Mouse (Mus musculus): ENCODE results near the gene Samd3. TPM values are rescaled to one million over a fixed set of nuclear protein-coding genes. Genes with fewer than 3 reads are reported as not detected.

Gene Samd3
- total and polyA plus RNA-seq, 3 experiments, result 0.31 TPM; not detected in 2

GRCm38 (mm10) chr10:26243203-26243602 is 13.7 kb downstream of the Samd3 start:
- H3K79me2 ChIP-seq (replicated peaks; ENCODE audit: control insufficient read depth, insufficient read depth, low read length), result no peaks in the 10 kb centered on the region
- no peak for DNase-seq
- no peak for TF ChIP-seq EP300 (IDR thresholded peaks at IDR 0.05; ENCODE audit: insufficient read depth, low read depth, low read length)
- no peak for TF ChIP-seq CTCF (IDR thresholded peaks at IDR 0.05)
- TF ChIP-seq POLR2A (IDR thresholded peaks at IDR 0.05; ENCODE audit: insufficient read depth, low read depth, low read length), result no peak
- no peak overlapping the region for H3K9ac ChIP-seq (ENCODE audit: low read depth, low read length)
- WGBS, result 80% methylated on average over 3 of the region's 3 CpGs
- intact Hi-C loops (cut with DNase I), result no loop called here
- no peaks in the 10 kb centered on the region for H3K36me3 ChIP-seq (ENCODE audit: control insufficient read depth, insufficient read depth, low read length)
- no peak overlapping the region for H3K27ac ChIP-seq
- H3K4me3 ChIP-seq, result no peak overlapping the region
- H3K27me3 ChIP-seq (ENCODE audit: control insufficient read depth, insufficient read depth, low read length), result no peaks in the 10 kb centered on the region
- H3K4me1 ChIP-seq (ENCODE audit: control insufficient read depth, insufficient read depth, low read length), result no peaks in the 10 kb centered on the region

GRCm38 (mm10) chr10:26244466-26244865 is 15.0 kb downstream of the Samd3 start:
- Histone ChIP-seq H3K36me3 (ENCODE audit: control insufficient read depth, insufficient read depth, low read length) (no peaks in the 10 kb centered on the region), H3K27ac (no peak overlapping the region), H3K9ac (ENCODE audit: low read depth, low read length) (no peak overlapping the region), H3K79me2 (replicated peaks; ENCODE audit: control insufficient read depth, insufficient read depth, low read length) (no peaks in the 10 kb centered on the region), H3K4me1 (ENCODE audit: control insufficient read depth, insufficient read depth, low read length) (no peaks in the 10 kb centered on the region), H3K4me3 (no peak overlapping the region), H3K27me3 (ENCODE audit: control insufficient read depth, insufficient read depth, low read length) (no peaks in the 10 kb centered on the region)
- TF ChIP-seq CTCF (IDR thresholded peaks at IDR 0.05) (no peak), EP300 (IDR thresholded peaks at IDR 0.05; ENCODE audit: insufficient read depth, low read depth, low read length) (no peak), POLR2A (IDR thresholded peaks at IDR 0.05; ENCODE audit: insufficient read depth, low read depth, low read length) (no peak)
- no peak for DNase-seq
- intact Hi-C loops (cut with DNase I), result no loop called here
- WGBS, result 85% methylated on average over 6 of the region's 6 CpGs

- Histone ChIP-seq H3K9ac (ENCODE audit: low read depth, low read length) (no peak overlapping the region), H3K4me3 (no peak overlapping the region), H3K79me2 (replicated peaks; ENCODE audit: control insufficient read depth, insufficient read depth, low read length) (no peaks in the 10 kb centered on the region), H3K27ac (no peak overlapping the region), H3K27me3 (ENCODE audit: control insufficient read depth, insufficient read depth, low read length) (no peaks in the 10 kb centered on the region), H3K4me1 (ENCODE audit: control insufficient read depth, insufficient read depth, low read length) (no peaks in the 10 kb centered on the region), H3K36me3 (ENCODE audit: control insufficient read depth, insufficient read depth, low read length) (no peaks in the 10 kb centered on the region)
- intact Hi-C loops (cut with DNase I), result no loop called here
- 68% methylated on average over 7 of the region's 7 CpGs for WGBS
- DNase-seq, result no peak
- TF ChIP-seq POLR2A (IDR thresholded peaks at IDR 0.05; ENCODE audit: insufficient read depth, low read depth, low read length) (no peak), EP300 (IDR thresholded peaks at IDR 0.05; ENCODE audit: insufficient read depth, low read depth, low read length) (no peak), CTCF (IDR thresholded peaks at IDR 0.05) (no peak)
Observed at GRCm38 (mm10) chr10:26249426-26250165, 20.1 kb downstream of the Samd3 start.

- H3K9ac ChIP-seq (ENCODE audit: low read depth, low read length), result no peak overlapping the region
- DNase-seq, result no peak
- no peaks in the 10 kb centered on the region for H3K79me2 ChIP-seq (replicated peaks; ENCODE audit: control insufficient read depth, insufficient read depth, low read length)
- no peak overlapping the region for H3K4me3 ChIP-seq
- TF ChIP-seq EP300 (IDR thresholded peaks at IDR 0.05; ENCODE audit: insufficient read depth, low read depth, low read length) (no peak), POLR2A (IDR thresholded peaks at IDR 0.05; ENCODE audit: insufficient read depth, low read depth, low read length) (no peak), CTCF (IDR thresholded peaks at IDR 0.05) (no peak)
- WGBS, result 35% methylated on average over 4 of the region's 4 CpGs
- no peaks in the 10 kb centered on the region for H3K36me3 ChIP-seq (ENCODE audit: control insufficient read depth, insufficient read depth, low read length)
- H3K27ac ChIP-seq, result no peak overlapping the region
- no peaks in the 10 kb centered on the region for H3K4me1 ChIP-seq (ENCODE audit: control insufficient read depth, insufficient read depth, low read length)
- intact Hi-C loops (cut with DNase I), result no loop called here
- no peaks in the 10 kb centered on the region for H3K27me3 ChIP-seq (ENCODE audit: control insufficient read depth, insufficient read depth, low read length)
Observed at GRCm38 (mm10) chr10:26259908-26260307, 30.4 kb downstream of the Samd3 start.

GRCm38 (mm10) chr10:26263744-26264459 is 34.4 kb downstream of the Samd3 start:
- no peak for DNase-seq
- Histone ChIP-seq H3K27ac (no peak overlapping the region), H3K4me3 (no peak overlapping the region), H3K36me3 (ENCODE audit: control insufficient read depth, insufficient read depth, low read length) (no peaks in the 10 kb centered on the region), H3K9ac (ENCODE audit: low read depth, low read length) (no peak overlapping the region), H3K4me1 (ENCODE audit: control insufficient read depth, insufficient read depth, low read length) (no peaks in the 10 kb centered on the region), H3K79me2 (replicated peaks; ENCODE audit: control insufficient read depth, insufficient read depth, low read length) (no peaks in the 10 kb centered on the region), H3K27me3 (ENCODE audit: control insufficient read depth, insufficient read depth, low read length) (no peaks in the 10 kb centered on the region)
- TF ChIP-seq EP300 (IDR thresholded peaks at IDR 0.05; ENCODE audit: insufficient read depth, low read depth, low read length) (no peak), CTCF (IDR thresholded peaks at IDR 0.05) (no peak), POLR2A (IDR thresholded peaks at IDR 0.05; ENCODE audit: insufficient read depth, low read depth, low read length) (no peak)
- WGBS, result 70% methylated on average over 3 of the region's 3 CpGs
- intact Hi-C loops (cut with DNase I), result no loop called here

- no peaks in the 10 kb centered on the region for H3K79me2 ChIP-seq (replicated peaks; ENCODE audit: control insufficient read depth, insufficient read depth, low read length)
- no peak for DNase-seq
- H3K36me3 ChIP-seq (ENCODE audit: control insufficient read depth, insufficient read depth, low read length), result no peaks in the 10 kb centered on the region
- intact Hi-C loops (cut with DNase I), result no loop called here
- no peaks in the 10 kb centered on the region for H3K4me1 ChIP-seq (ENCODE audit: control insufficient read depth, insufficient read depth, low read length)
- no peak overlapping the region for H3K4me3 ChIP-seq
- no peaks in the 10 kb centered on the region for H3K27me3 ChIP-seq (ENCODE audit: control insufficient read depth, insufficient read depth, low read length)
- WGBS, result 93% methylated on average over 6 of the region's 6 CpGs
- H3K27ac ChIP-seq, result no peak overlapping the region
- no peak for TF ChIP-seq POLR2A (IDR thresholded peaks at IDR 0.05; ENCODE audit: insufficient read depth, low read depth, low read length)
- no peak for TF ChIP-seq EP300 (IDR thresholded peaks at IDR 0.05; ENCODE audit: insufficient read depth, low read depth, low read length)
- no peak for TF ChIP-seq CTCF (IDR thresholded peaks at IDR 0.05)
- no peak overlapping the region for H3K9ac ChIP-seq (ENCODE audit: low read depth, low read length)
Observed at GRCm38 (mm10) chr10:26275414-26275813, 45.9 kb downstream of the Samd3 start.

Measured in heart, adult 2 months (tissue).